8 mouse cellular contexts compared by ENCODE assay signal in the genomic region with DNA sequence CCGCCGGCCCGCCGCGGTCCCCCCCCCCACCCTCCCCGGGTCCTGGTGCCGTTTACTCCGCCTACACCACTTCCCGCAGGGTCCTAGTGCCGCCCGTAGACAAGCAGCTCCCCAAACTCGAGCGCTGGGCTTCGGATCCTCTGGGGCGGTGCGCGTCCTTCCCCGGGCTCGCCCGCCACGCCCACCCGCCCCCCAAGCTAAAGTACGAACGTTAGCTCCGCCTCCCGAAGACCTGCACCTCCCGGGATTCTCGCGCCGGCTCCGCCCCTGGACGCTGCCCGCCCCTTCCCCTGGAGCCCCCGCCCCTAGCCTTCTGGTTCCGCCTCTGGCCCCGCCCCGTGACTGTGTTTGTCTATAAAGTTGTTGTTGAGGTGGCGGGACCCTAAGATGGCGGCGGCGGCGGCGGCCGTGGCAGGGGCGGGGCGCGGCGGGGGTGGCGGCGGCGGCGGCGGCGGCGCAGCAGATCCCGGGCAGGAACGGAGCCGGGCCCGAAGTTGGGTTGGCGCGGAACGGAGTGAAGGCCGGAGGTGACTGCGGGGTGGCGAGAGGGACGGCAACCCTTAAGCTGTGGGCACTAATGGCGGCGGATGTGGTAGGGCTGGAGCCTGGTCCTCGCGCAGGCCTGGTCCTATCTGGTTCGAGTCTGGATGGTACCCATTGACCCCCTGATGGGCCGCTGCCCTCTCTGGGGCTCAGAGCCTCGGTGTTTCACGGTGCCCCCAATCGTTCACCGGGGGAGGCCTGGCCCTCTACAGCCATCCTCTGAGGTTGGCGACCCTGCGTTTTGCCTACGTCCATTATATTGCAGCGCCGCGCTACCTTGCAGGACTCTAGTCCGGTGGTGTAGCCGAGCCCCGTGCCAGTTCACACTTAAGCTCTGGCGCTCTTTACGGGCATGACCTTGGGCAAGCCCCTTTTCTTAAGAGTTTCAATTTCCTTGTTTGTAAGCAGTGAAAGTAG. TPM values are rescaled to one million over a fixed set of nuclear protein-coding genes. Genes with fewer than 3 reads are reported as not detected.
DNase-seq lines count a peak whose midpoint lies in the region; ATAC-seq lines count a peak whose summit lies in the region.

Drap1 (minus strand) TSS at position 198 of the 960 bp plus-strand sequence.
AI837181 (plus strand) TSS at position 363 of the 960 bp plus-strand sequence.

- peaks cover 30% of the 10 kb centered on the region for H3K4me1 ChIP-seq in heart, embryonic 13.5 days
- peaks cover 39% of the 10 kb centered on the region for H3K4me1 ChIP-seq in liver, embryonic 12.5 days
- peaks cover 31% of the 10 kb centered on the region for H3K4me1 ChIP-seq in stomach, embryonic 15.5 days

- peak within 1 kb of the TSS; percentile 94 for H3K9ac ChIP-seq in heart, embryonic 13.5 days
- H3K9ac ChIP-seq in liver, embryonic 12.5 days: peak within 1 kb of the TSS; percentile 90
- H3K9ac ChIP-seq in stomach, embryonic 15.5 days: peak within 1 kb of the TSS; percentile 88

- H3K4me2 ChIP-seq in heart, embryonic 13.5 days: peak within 1 kb of the TSS; percentile 71
- H3K4me2 ChIP-seq in liver, embryonic 12.5 days: peak within 1 kb of the TSS; percentile 95
- peak within 1 kb of the TSS; percentile 87 for H3K4me2 ChIP-seq in stomach, embryonic 15.5 days

- peak; percentile 78 for ATAC-seq in erythroid progenitor cell, adult 5-6 weeks (replicated peaks; ENCODE audit: low FRiP score, poor library complexity, severe bottlenecking)
- ATAC-seq in heart, embryonic 13.5 days (ENCODE audit: extremely low read depth, insufficient number of reproducible peaks, low FRiP score, low TSS enrichment): peak; percentile 86
- peak; percentile 87 for ATAC-seq in liver, embryonic 12.5 days
- peak; percentile 92 for ATAC-seq in stomach, embryonic 15.5 days (ENCODE audit: insufficient read depth, low FRiP score, low read depth)

- no peaks in the 10 kb centered on the region for H3K27me3 ChIP-seq in heart, embryonic 13.5 days (replicated peaks)
- no peaks in the 10 kb centered on the region for H3K27me3 ChIP-seq in liver, embryonic 12.5 days (replicated peaks)
- H3K27me3 ChIP-seq in stomach, embryonic 15.5 days (replicated peaks): no peaks in the 10 kb centered on the region

- peak within 1 kb of the TSS; percentile 92 for H3K27ac ChIP-seq in heart, embryonic 13.5 days (replicated peaks)
- H3K27ac ChIP-seq in liver, embryonic 12.5 days: peak within 1 kb of the TSS; percentile 89
- peak within 1 kb of the TSS; percentile 96 for H3K27ac ChIP-seq in stomach, embryonic 15.5 days

- peak; percentile 98 for DNase-seq in CD4-positive helper T cell, adult 2 months (ENCODE audit: low read depth, low spot score)
- peak; percentile 94 for DNase-seq in brain, embryonic 18.5 days (ENCODE audit: low read depth, low spot score)
- peak; percentile 98 for DNase-seq in kidney, postnatal 10 days
- DNase-seq in natural killer cell, adult 2 months (ENCODE audit: low spot score in 2 of 2): peak; percentile 89 to 92

- under 1% methylated on average over 71 of the region's 87 CpGs for WGBS in heart, embryonic 13.5 days
- 1% methylated on average over 60 of the region's 87 CpGs for WGBS in liver, embryonic 12.5 days (ENCODE audit: insufficient replicate concordance)
- WGBS in stomach, embryonic 15.5 days: under 1% methylated on average over 72 of the region's 87 CpGs

- peak within 1 kb of the TSS; percentile 84 for H3K4me3 ChIP-seq in heart, embryonic 13.5 days
- H3K4me3 ChIP-seq in liver, embryonic 12.5 days: peak within 1 kb of the TSS; percentile 78
- H3K4me3 ChIP-seq in stomach, embryonic 15.5 days (replicated peaks): peak within 1 kb of the TSS; percentile 89

- H3K9me3 ChIP-seq in heart, embryonic 13.5 days: no peaks in the 10 kb centered on the region
- no peaks in the 10 kb centered on the region for H3K9me3 ChIP-seq in liver, embryonic 12.5 days (replicated peaks)
- no peaks in the 10 kb centered on the region for H3K9me3 ChIP-seq in stomach, embryonic 15.5 days

- peaks cover 55% of the 10 kb centered on the region for H3K36me3 ChIP-seq in heart, embryonic 13.5 days
- peaks cover 46% of the 10 kb centered on the region for H3K36me3 ChIP-seq in liver, embryonic 12.5 days
- peaks cover 21% of the 10 kb centered on the region for H3K36me3 ChIP-seq in stomach, embryonic 15.5 days

RNA-seq across cellular contexts. Expression of gene Drap1, which starts in this region (rescaled TPM):
- 22.3 and 31.0 TPM in 2 replicates for total RNA-seq in erythroid progenitor cell, adult 5-6 weeks (2015; ENCODE audit: low replicate concordance)
- 8.3 and 25.4 TPM in 2 replicates for total RNA-seq in erythroid progenitor cell, adult 5-6 weeks (2017; ENCODE audit: low replicate concordance)
- 190 and 213 TPM in 2 replicates for polyA plus RNA-seq in heart, embryonic 13.5 days (2015; fragmentation: Nextera tagmentation; extraction: Ambion mirVana)
- 108 TPM in 2 replicates for polyA plus RNA-seq in liver, embryonic 12.5 days (2016; fragmentation: Nextera tagmentation; extraction: Ambion mirVana)
- polyA plus RNA-seq in stomach, embryonic 15.5 days (2015; fragmentation: Nextera tagmentation; extraction: Ambion mirVana): 210 and 222 TPM in 2 replicates

RNA-seq across cellular contexts. Expression of gene AI837181, which starts in this region (rescaled TPM):
- total RNA-seq in erythroid progenitor cell, adult 5-6 weeks (2015; ENCODE audit: low replicate concordance): 11.7 and 16.2 TPM in 2 replicates
- 1.9 and 13.7 TPM in 2 replicates for total RNA-seq in erythroid progenitor cell, adult 5-6 weeks (2017; ENCODE audit: low replicate concordance)
- polyA plus RNA-seq in heart, embryonic 13.5 days (2015; fragmentation: Nextera tagmentation; extraction: Ambion mirVana): 38.3 and 40.9 TPM in 2 replicates
- polyA plus RNA-seq in liver, embryonic 12.5 days (2016; fragmentation: Nextera tagmentation; extraction: Ambion mirVana): 21.8 and 24.0 TPM in 2 replicates
- polyA plus RNA-seq in stomach, embryonic 15.5 days (2015; fragmentation: Nextera tagmentation; extraction: Ambion mirVana): 47.8 and 49.4 TPM in 2 replicates

Comparison
In these comparisons a context has a peak if more than half of its experiments do, and no peak if none do; other contexts are left out.
1. Peak in every context shown above with its lines: DNase-seq, ATAC-seq, H3K4me3 ChIP-seq and H3K27ac ChIP-seq.